Mouse (Mus musculus) bone marrow macrophage, adult 2 months (primary cell): ENCODE results near the gene Tbxas1.

ENCODE experiments used
- CTCF ChIP-seq: IDR thresholded peaks from 2 replicates; pipeline ENCODE4 v1.5.1; 2012; ENCODE audit warnings: low read depth, mild to moderate bottlenecking, low read length, moderate library complexity
- POLR2A ChIP-seq: IDR thresholded peaks from 2 replicates; pipeline ENCODE4 v1.6.1; 2012; ENCODE audit warnings: mild to moderate bottlenecking, low read depth, low read length, borderline replicate concordance

DNA sequence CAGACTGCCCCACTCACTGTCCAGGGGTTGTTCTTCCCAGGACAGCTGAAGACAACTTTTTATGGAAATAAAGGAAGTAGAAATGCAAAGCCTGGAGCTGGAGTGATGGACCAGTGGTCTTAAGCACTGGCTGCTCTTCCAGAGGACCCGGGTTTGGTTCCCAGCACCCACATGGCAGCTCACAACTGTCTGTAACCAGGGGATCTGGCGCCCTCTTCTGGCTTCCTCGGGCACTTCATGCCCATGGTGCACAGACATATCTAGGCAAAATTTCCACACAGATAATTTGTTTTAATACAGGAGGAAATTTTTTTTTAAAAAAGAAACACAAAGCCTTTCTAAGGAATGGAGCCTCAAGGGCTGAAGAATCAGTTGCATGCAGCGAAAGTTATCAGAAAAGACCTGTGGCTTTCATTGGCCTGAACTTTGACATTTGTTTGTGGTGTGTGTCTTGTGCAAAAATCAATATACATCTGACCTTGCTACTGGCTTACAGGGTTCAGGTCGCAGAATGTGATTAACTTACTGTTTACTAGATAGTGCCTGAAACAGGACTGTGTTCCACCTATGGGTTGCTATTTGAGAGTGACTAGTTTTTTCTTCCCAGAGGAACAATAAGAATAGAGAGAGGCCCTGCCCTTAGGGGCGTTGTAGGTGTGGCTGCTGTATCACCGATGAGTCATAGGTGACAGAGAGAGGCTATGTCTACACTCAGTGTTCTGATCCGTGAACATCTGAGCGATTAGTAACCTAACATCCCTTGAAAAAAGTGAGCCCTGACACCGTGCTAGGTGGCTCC is 138.0 kb downstream of the Tbxas1 start:
- TF ChIP-seq CTCF (peak; percentile 9; the same call in 1 of the 2 replicates), POLR2A (no peak)
